Mouse (Mus musculus): Measurements from ENCODE around the gene Olfr1373. TPM values are rescaled to one million over a fixed set of nuclear protein-coding genes. Genes with fewer than 3 reads are reported as not detected.
"Not testable (repeated sequence)": the region's sequence is repeated elsewhere in the genome, so short reads cannot be mapped to it uniquely, and the experiment has no call there.

Gene Olfr1373
- not detected for total RNA-seq (2021)

- DNase-seq = not testable (repeated sequence)
Measured at GRCm38 (mm10) chr11:52145428-52145827, at the start of gene Olfr1373. Gene Olfr1373, minus strand, starts transcription at chr11:52145528.

GRCm38 (mm10) chr11:52180651-52181050, 35.3 kb upstream of the Olfr1373 start:
- not testable (repeated sequence) for DNase-seq

- not testable (repeated sequence) for DNase-seq
Measured at GRCm38 (mm10) chr11:52179897-52180296, 34.6 kb upstream of the Olfr1373 start.

- DNase-seq = no peak
Measured at GRCm38 (mm10) chr11:52168461-52168860, 23.1 kb upstream of the Olfr1373 start.

- peak; percentile 33 for DNase-seq
Measured at GRCm38 (mm10) chr11:52167901-52168302, 22.6 kb upstream of the Olfr1373 start.

GRCm38 (mm10) chr11:52167126-52167525, 21.8 kb upstream of the Olfr1373 start:
- DNase-seq = peak; percentile 21

GRCm38 (mm10) chr11:52163926-52164325, 18.6 kb upstream of the Olfr1373 start:
- peak; percentile 53 for DNase-seq

GRCm38 (mm10) chr11:52143675-52144074, 1.7 kb downstream of the Olfr1373 start:
- peak; percentile 61 for DNase-seq

GRCm38 (mm10) chr11:52130451-52131068, 14.8 kb downstream of the Olfr1373 start:
- DNase-seq = peak; percentile 16

- no peak for DNase-seq
Measured at GRCm38 (mm10) chr11:52129621-52130450, 15.5 kb downstream of the Olfr1373 start.

GRCm38 (mm10) chr11:52129171-52129570, 16.2 kb downstream of the Olfr1373 start:
- peak; percentile 27 for DNase-seq

- DNase-seq = no peak
Measured at GRCm38 (mm10) chr11:52128316-52129061, 16.8 kb downstream of the Olfr1373 start.

- DNase-seq = no peak
Measured at GRCm38 (mm10) chr11:52127760-52128159, 17.6 kb downstream of the Olfr1373 start.

GRCm38 (mm10) chr11:52127169-52127568, 18.2 kb downstream of the Olfr1373 start:
- DNase-seq = no peak

GRCm38 (mm10) chr11:52124468-52124867, 20.9 kb downstream of the Olfr1373 start:
- DNase-seq = no peak

GRCm38 (mm10) chr11:52122045-52122444, 23.3 kb downstream of the Olfr1373 start:
- no peak for DNase-seq

- not testable (repeated sequence) for DNase-seq
Measured at GRCm38 (mm10) chr11:52120415-52120814, 24.9 kb downstream of the Olfr1373 start.

GRCm38 (mm10) chr11:52117156-52117555, 28.2 kb downstream of the Olfr1373 start:
- no peak for DNase-seq

- DNase-seq = not testable (repeated sequence)
Measured at GRCm38 (mm10) chr11:52116117-52116516, 29.2 kb downstream of the Olfr1373 start.

GRCm38 (mm10) chr11:52115479-52115878, 29.8 kb downstream of the Olfr1373 start:
- no peak for DNase-seq

GRCm38 (mm10) chr11:52109421-52109820, 35.9 kb downstream of the Olfr1373 start:
- DNase-seq = no peak

GRCm38 (mm10) chr11:52108796-52109195, 36.5 kb downstream of the Olfr1373 start:
- DNase-seq = no peak

- DNase-seq = no peak
Measured at GRCm38 (mm10) chr11:52106438-52106837, 38.9 kb downstream of the Olfr1373 start.

Measured in heart, postnatal 4 days (tissue).